Mouse (Mus musculus): ENCODE data around the gene Cdh13. TPM values are rescaled to one million over a fixed set of nuclear protein-coding genes. Genes with fewer than 3 reads are reported as not detected.

Cdh13 gene
- polyA plus RNA-seq, 1 experiment from 2014 or later, result 67.7 TPM

DNA sequence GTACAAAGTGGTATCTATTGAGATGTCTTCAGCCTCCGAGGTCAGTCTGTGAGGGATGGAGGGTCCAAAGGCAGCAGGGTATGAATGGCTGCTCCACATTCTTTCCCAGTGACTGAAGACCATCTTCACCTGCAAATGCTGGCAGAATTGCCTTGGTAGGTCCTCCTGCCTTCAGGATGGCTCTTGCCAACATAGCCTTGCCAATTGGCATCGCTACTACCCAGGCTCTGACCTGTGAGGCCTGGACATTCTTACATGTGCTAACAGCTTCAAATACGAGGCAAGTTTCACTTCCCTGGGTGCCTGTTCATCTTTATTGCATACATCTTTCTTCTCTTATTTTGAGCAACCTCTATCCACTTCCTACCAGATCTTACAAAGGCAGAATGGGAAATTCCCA is 425.8 kb downstream of the Cdh13 start:
- Histone ChIP-seq H3K4me1 (ENCODE audit: control insufficient read depth, insufficient read depth, low read length) (peaks cover 7% of the 10 kb centered on the region), H3K27me3 (ENCODE audit: control insufficient read depth, insufficient read depth, low read length) (no peaks in the 10 kb centered on the region), H3K4me2 (ENCODE audit: low read depth, low read length) (no peak overlapping the region), H3K27ac (ENCODE audit: low read length) (no peak overlapping the region), H3K4me3 (ENCODE audit: low read length) (no peak overlapping the region), H3K9ac (ENCODE audit: low read length) (no peak overlapping the region), H3K36me3 (ENCODE audit: control insufficient read depth, insufficient read depth) (peaks cover 4% of the 10 kb centered on the region; the same call in 1 of the 2 replicates), H3K9me3 (replicated peaks; ENCODE audit: control insufficient read depth, low read length) (peaks cover 4% of the 10 kb centered on the region)
- 77% methylated on average over 3 of the region's 3 CpGs for WGBS
- ATAC-seq (replicated peaks; ENCODE audit: extremely low read depth, insufficient read depth, low FRiP score), result no peak

DNA sequence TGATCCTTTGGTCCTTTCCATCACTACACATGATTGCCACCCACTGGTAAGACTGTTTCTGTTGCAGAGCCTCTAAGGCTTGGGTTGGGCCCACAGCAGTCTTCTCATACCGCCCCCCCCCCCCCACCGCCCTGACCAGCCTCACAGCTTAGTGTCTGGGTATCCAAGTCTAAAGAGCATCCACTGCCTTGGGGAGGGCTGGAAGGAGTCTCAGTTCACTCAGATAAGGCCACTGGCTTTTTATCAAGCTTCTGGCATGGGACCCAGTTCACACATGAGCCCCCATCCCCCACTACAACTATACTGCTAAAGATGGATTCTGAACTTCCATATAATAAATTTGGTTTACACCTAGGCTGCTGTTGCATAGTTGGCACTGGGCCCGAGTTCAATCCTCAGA is 428.1 kb downstream of the Cdh13 start:
- Histone ChIP-seq H3K36me3 (ENCODE audit: control insufficient read depth, insufficient read depth) (peaks cover 4% of the 10 kb centered on the region; the same call in 1 of the 2 replicates), H3K4me1 (ENCODE audit: control insufficient read depth, insufficient read depth, low read length) (peaks cover 7% of the 10 kb centered on the region), H3K27me3 (ENCODE audit: control insufficient read depth, insufficient read depth, low read length) (no peaks in the 10 kb centered on the region), H3K4me3 (ENCODE audit: low read length) (no peak overlapping the region), H3K27ac (ENCODE audit: low read length) (no peak overlapping the region), H3K9me3 (replicated peaks; ENCODE audit: control insufficient read depth, low read length) (peaks cover 4% of the 10 kb centered on the region), H3K4me2 (ENCODE audit: low read depth, low read length) (no peak overlapping the region), H3K9ac (ENCODE audit: low read length) (no peak overlapping the region)
- no peak for ATAC-seq (replicated peaks; ENCODE audit: extremely low read depth, insufficient read depth, low FRiP score)
- 77% methylated on average over 3 of the region's 3 CpGs for WGBS

DNA sequence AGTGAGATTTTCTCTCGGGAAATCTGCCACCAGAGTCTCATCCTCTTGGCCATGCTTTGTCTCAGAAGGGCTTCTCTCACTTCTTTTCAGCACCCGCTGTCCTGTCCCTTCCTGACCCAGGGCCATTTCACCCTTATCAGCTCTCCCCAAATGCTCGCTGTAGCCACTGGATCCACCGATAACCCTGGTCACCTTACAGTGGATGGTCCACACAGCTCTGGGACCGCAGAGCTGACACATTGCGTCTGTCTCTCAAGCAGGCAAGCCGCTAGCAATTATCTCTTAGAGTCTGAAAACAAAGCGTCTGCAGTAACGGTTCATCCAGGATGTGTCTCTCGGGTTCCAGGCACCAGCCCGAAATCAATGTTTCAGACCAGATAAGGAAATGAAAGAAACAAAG is 429.6 kb downstream of the Cdh13 start:
- H3K4me3 ChIP-seq (ENCODE audit: low read length), result no peak overlapping the region
- peak overlapping the region; percentile 13; the same call in 1 of the 2 replicates for H3K4me2 ChIP-seq (ENCODE audit: low read depth, low read length)
- H3K4me1 ChIP-seq (ENCODE audit: control insufficient read depth, insufficient read depth, low read length), result peaks cover 7% of the 10 kb centered on the region
- H3K9me3 ChIP-seq (replicated peaks; ENCODE audit: control insufficient read depth, low read length), result peaks cover 4% of the 10 kb centered on the region
- no peak for ATAC-seq (replicated peaks; ENCODE audit: extremely low read depth, insufficient read depth, low FRiP score)
- H3K27ac ChIP-seq (ENCODE audit: low read length), result no peak overlapping the region
- H3K9ac ChIP-seq (ENCODE audit: low read length), result no peak overlapping the region
- H3K36me3 ChIP-seq (ENCODE audit: control insufficient read depth, insufficient read depth), result peaks cover 4% of the 10 kb centered on the region; the same call in 1 of the 2 replicates
- 12% methylated on average over 11 of the region's 11 CpGs for WGBS
- H3K27me3 ChIP-seq (ENCODE audit: control insufficient read depth, insufficient read depth, low read length), result no peaks in the 10 kb centered on the region

DNA sequence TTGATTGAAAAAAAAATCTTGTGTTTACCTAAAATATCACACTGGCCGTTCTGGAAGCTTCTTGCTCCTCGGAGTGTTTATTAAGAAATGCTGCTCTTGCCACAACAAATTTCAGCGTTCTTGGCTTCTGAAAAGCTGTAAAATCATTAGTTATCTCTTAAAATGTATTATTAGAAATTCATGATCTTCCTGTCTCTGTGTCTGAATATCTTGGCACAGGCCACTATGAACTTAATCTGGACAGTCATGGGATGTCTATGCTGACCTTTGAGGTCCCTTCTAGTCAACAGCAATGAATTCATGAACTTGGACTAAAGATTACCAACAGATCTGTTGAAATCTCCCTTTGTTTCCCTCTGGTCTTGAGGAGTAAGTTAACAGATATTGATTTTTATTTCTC is 430.1 kb downstream of the Cdh13 start:
- Histone ChIP-seq H3K4me3 (ENCODE audit: low read length) (no peak overlapping the region), H3K36me3 (ENCODE audit: control insufficient read depth, insufficient read depth) (peaks cover 4% of the 10 kb centered on the region; the same call in 1 of the 2 replicates), H3K27me3 (ENCODE audit: control insufficient read depth, insufficient read depth, low read length) (no peaks in the 10 kb centered on the region), H3K27ac (ENCODE audit: low read length) (no peak overlapping the region), H3K9me3 (replicated peaks; ENCODE audit: control insufficient read depth, low read length) (peaks cover 4% of the 10 kb centered on the region), H3K9ac (ENCODE audit: low read length) (no peak overlapping the region), H3K4me1 (ENCODE audit: control insufficient read depth, insufficient read depth, low read length) (peaks cover 7% of the 10 kb centered on the region), H3K4me2 (ENCODE audit: low read depth, low read length) (no peak overlapping the region)
- no peak for ATAC-seq (replicated peaks; ENCODE audit: extremely low read depth, insufficient read depth, low FRiP score)
- WGBS, result 62% methylated on average over 3 of the region's 3 CpGs

DNA sequence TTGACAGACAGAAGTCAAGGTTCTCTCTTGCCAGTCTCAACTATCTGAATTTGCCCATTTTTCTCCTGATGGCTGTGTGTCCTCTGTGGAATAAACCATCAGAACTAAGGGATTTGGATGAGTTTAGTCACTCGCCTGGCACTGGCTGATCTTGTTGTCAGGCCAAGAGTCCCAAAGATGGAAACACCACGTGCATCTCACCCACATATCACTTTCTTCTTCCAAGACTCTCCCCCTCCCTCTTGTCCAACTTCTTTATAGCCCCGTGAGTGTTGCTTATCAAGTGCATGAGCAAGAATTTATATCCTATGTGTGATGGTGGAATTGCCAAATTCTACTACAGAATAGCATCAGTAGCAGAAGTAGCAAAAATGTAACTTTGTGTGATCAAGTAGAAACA is 439.4 kb downstream of the Cdh13 start:
- H3K9ac ChIP-seq (ENCODE audit: low read length), result no peak overlapping the region
- no peaks in the 10 kb centered on the region for H3K9me3 ChIP-seq (replicated peaks; ENCODE audit: control insufficient read depth, low read length)
- H3K4me1 ChIP-seq (ENCODE audit: control insufficient read depth, insufficient read depth, low read length), result no peaks in the 10 kb centered on the region
- H3K4me2 ChIP-seq (ENCODE audit: low read depth, low read length), result no peak overlapping the region
- H3K4me3 ChIP-seq (ENCODE audit: low read length), result no peak overlapping the region
- H3K27ac ChIP-seq (ENCODE audit: low read length), result no peak overlapping the region
- WGBS, result 67% methylated on average over 3 of the region's 3 CpGs
- no peaks in the 10 kb centered on the region for H3K36me3 ChIP-seq (ENCODE audit: control insufficient read depth, insufficient read depth)
- no peak for ATAC-seq (replicated peaks; ENCODE audit: extremely low read depth, insufficient read depth, low FRiP score)
- H3K27me3 ChIP-seq (ENCODE audit: control insufficient read depth, insufficient read depth, low read length), result no peaks in the 10 kb centered on the region

DNA sequence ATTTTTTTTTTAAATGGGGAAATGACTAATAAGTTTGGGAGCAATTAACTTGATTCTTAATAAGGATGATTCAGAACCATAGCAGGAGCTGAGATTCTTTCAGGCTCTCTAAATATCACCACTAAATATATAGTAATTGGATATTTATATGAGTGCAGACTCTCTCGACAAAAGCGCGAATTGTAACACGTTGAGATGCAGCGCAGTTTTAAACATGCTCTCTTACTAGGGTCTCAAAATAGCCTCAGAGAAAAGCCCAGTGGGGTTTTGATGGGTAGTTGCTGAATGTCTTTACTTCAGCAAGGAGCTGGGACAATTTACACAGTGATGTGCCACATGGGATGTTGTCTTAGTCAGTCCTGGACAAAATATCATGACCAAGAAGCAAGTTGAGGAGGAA is 442.1 kb downstream of the Cdh13 start:
- Histone ChIP-seq H3K27me3 (ENCODE audit: control insufficient read depth, insufficient read depth, low read length) (no peaks in the 10 kb centered on the region), H3K27ac (ENCODE audit: low read length) (no peak overlapping the region), H3K4me2 (ENCODE audit: low read depth, low read length) (no peak overlapping the region), H3K4me1 (ENCODE audit: control insufficient read depth, insufficient read depth, low read length) (no peaks in the 10 kb centered on the region), H3K36me3 (ENCODE audit: control insufficient read depth, insufficient read depth) (no peaks in the 10 kb centered on the region), H3K9me3 (replicated peaks; ENCODE audit: control insufficient read depth, low read length) (no peaks in the 10 kb centered on the region), H3K4me3 (ENCODE audit: low read length) (no peak overlapping the region), H3K9ac (ENCODE audit: low read length) (no peak overlapping the region)
- WGBS, result 90% methylated on average over 5 of the region's 5 CpGs
- no peak for ATAC-seq (replicated peaks; ENCODE audit: extremely low read depth, insufficient read depth, low FRiP score)

DNA sequence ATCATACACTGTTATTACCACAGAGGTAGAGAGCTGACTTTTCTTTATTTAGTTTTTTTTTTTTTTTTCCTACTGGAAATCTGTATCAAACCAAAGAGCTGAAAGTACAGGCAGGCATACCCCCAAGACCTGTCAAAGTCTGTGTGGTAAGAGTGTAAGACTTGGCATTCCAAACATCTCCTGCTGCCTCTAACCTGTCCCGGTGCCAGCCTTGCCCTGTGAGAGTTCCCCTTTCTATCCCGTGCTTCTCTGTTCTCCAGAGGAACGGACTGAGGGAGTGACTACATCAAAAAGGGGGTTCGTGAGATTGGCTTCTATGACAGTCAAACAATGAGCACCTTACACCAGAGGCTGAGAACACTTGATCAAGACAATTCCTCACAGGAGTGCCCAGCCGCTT is 458.2 kb downstream of the Cdh13 start:
- no peak overlapping the region for H3K9ac ChIP-seq (ENCODE audit: low read length)
- no peak overlapping the region for H3K4me2 ChIP-seq (ENCODE audit: low read depth, low read length)
- no peaks in the 10 kb centered on the region for H3K4me1 ChIP-seq (ENCODE audit: control insufficient read depth, insufficient read depth, low read length)
- no peak overlapping the region for H3K27ac ChIP-seq (ENCODE audit: low read length)
- no peaks in the 10 kb centered on the region for H3K9me3 ChIP-seq (replicated peaks; ENCODE audit: control insufficient read depth, low read length)
- ATAC-seq (replicated peaks; ENCODE audit: extremely low read depth, insufficient read depth, low FRiP score), result no peak
- WGBS, result 85% methylated on average over 5 of the region's 5 CpGs
- H3K27me3 ChIP-seq (ENCODE audit: control insufficient read depth, insufficient read depth, low read length), result no peaks in the 10 kb centered on the region
- no peak overlapping the region for H3K4me3 ChIP-seq (ENCODE audit: low read length)
- H3K36me3 ChIP-seq (ENCODE audit: control insufficient read depth, insufficient read depth), result no peaks in the 10 kb centered on the region

DNA sequence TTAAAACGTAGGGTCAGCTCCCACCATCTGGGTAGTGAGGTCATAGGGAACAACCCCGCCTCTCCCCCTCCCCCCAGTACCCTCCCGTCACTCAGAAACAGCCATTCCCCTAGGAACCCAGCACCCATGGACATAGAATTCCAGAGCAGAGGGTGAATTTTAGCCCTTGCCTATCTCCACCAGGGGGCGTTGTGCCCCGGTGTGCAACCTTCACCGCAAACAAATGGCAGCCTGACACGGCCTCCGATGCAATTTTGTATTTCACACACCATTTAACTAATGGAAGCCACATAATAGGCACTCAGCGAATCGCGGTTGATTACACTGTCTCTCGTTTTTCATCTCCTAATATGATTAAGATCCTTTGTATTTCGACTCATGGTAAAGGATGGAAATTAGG is 461.5 kb downstream of the Cdh13 start:
- H3K9ac ChIP-seq (ENCODE audit: low read length), result no peak overlapping the region
- ATAC-seq (replicated peaks; ENCODE audit: extremely low read depth, insufficient read depth, low FRiP score), result no peak
- no peaks in the 10 kb centered on the region for H3K4me1 ChIP-seq (ENCODE audit: control insufficient read depth, insufficient read depth, low read length)
- H3K4me3 ChIP-seq (ENCODE audit: low read length), result no peak overlapping the region
- no peaks in the 10 kb centered on the region for H3K27me3 ChIP-seq (ENCODE audit: control insufficient read depth, insufficient read depth, low read length)
- no peaks in the 10 kb centered on the region for H3K36me3 ChIP-seq (ENCODE audit: control insufficient read depth, insufficient read depth)
- H3K27ac ChIP-seq (ENCODE audit: low read length), result no peak overlapping the region
- H3K9me3 ChIP-seq (replicated peaks; ENCODE audit: control insufficient read depth, low read length), result no peaks in the 10 kb centered on the region
- H3K4me2 ChIP-seq (ENCODE audit: low read depth, low read length), result no peak overlapping the region
- WGBS, result 84% methylated on average over 13 of the region's 13 CpGs

DNA sequence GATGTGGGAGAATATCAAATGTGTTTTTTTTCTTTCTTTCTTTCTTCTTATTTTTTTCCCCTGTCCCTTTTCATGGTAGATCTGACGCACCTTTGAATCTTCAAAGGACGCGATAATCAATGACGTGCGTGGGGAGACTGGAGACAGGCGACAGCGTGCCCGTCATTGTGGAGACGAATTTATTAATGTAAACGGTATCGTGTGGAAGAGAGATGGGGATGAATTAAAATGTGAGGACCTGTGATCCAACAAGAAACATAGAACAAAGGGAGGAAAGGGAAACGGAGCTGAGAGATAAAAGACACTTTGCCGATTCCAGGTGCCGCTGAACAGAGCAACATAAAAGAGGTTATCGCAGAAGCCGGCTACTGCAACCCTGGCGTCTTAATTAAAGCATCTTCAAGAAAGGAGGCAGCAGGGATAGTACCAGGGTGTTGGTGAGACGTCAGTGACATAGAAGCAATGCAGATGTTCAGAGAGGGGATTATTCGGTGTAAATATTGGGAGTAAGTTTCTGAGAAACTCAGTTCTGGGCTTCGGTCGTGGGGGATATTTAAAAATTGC is 464.6 kb downstream of the Cdh13 start:
- 81% methylated on average over 21 of the region's 21 CpGs for WGBS
- no peak overlapping the region for H3K27ac ChIP-seq (ENCODE audit: low read length)
- H3K4me3 ChIP-seq (ENCODE audit: low read length), result no peak overlapping the region
- no peak overlapping the region for H3K4me2 ChIP-seq (ENCODE audit: low read depth, low read length)
- no peaks in the 10 kb centered on the region for H3K9me3 ChIP-seq (replicated peaks; ENCODE audit: control insufficient read depth, low read length)
- H3K27me3 ChIP-seq (ENCODE audit: control insufficient read depth, insufficient read depth, low read length), result no peaks in the 10 kb centered on the region
- H3K36me3 ChIP-seq (ENCODE audit: control insufficient read depth, insufficient read depth), result no peaks in the 10 kb centered on the region
- ATAC-seq (replicated peaks; ENCODE audit: extremely low read depth, insufficient read depth, low FRiP score), result no peak
- no peak overlapping the region for H3K9ac ChIP-seq (ENCODE audit: low read length)
- H3K4me1 ChIP-seq (ENCODE audit: control insufficient read depth, insufficient read depth, low read length), result no peaks in the 10 kb centered on the region
